Comparison of ENCODE assay signal across 16 mouse cellular contexts in genomic region chr1:22585560-22585959, GRCm38 (mm10).
"Had no signal": no experiment of that assay in that cellular context is flagged by ENCODE, and none has a peak within 500 bp of the region (broad histone marks: within the 10 kb centered on the region; RNA-seq: fewer than 3 reads in every experiment).

No protein-coding gene starts in this region.

- H3K4me2 ChIP-seq: neural tube, embryonic 13.5 days; neural tube, embryonic 15.5 days; stomach, embryonic 15.5 days had no signal

- H3K4me1 ChIP-seq: neural tube, embryonic 13.5 days; neural tube, embryonic 15.5 days; stomach, embryonic 15.5 days had no signal

- H3K4me3 ChIP-seq: neural tube, embryonic 13.5 days; neural tube, embryonic 15.5 days; stomach, embryonic 15.5 days had no signal

- H3K27me3 ChIP-seq: neural tube, embryonic 13.5 days; neural tube, embryonic 15.5 days; stomach, embryonic 15.5 days had no signal

- H3K9ac ChIP-seq: neural tube, embryonic 13.5 days; neural tube, embryonic 15.5 days; stomach, embryonic 15.5 days had no signal

- DNase-seq: retina, postnatal 1 day; right cerebral cortex, adult 18-20 months; right cerebral cortex, postnatal 14 days; right cerebral cortex, postnatal 25 days; right cerebral cortex, postnatal 4 days; spleen, adult 18-20 months; thymus, adult 18-20 months; thymus, adult 2 months; thymus, postnatal 14 days; thymus, postnatal 25 days; thymus, postnatal 36 days; thymus, postnatal 4 days had no signal

- H3K9me3 ChIP-seq: neural tube, embryonic 13.5 days; neural tube, embryonic 15.5 days; stomach, embryonic 15.5 days had no signal

- H3K36me3 ChIP-seq: neural tube, embryonic 13.5 days; neural tube, embryonic 15.5 days; stomach, embryonic 15.5 days had no signal

- H3K27ac ChIP-seq: neural tube, embryonic 13.5 days; neural tube, embryonic 15.5 days; stomach, embryonic 15.5 days; stomach, postnatal 0 days had no signal
